Comparison of ENCODE assay signal across 18 mouse cellular contexts in the genomic region with DNA sequence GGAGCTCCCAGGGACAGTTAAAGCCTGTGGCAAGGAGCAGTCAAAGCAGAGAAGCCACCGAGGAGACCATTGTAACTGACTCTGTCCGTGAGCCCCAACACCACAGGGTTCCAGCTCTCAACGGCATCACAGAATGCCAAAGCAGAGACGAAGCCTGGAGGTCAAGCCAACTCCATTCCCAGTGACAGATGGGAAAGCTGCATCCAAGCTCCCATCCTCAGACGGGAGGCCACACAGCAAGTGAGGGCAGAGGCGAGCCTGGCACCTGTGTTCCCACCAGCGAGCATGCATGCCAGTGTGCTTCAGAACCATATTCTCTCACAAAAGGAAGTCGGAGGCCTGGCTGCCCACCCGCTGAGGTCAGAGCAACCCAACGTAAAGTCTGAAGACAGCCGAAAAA. TPM values are rescaled to one million over a fixed set of nuclear protein-coding genes. Genes with fewer than 3 reads are reported as not detected.
DNase-seq lines count a peak whose midpoint lies in the region.
"Had no signal": no experiment of that assay in that cellular context is flagged by ENCODE, and none has a peak within 500 bp of the region (broad histone marks: within the 10 kb centered on the region; RNA-seq: fewer than 3 reads in every experiment).

No protein-coding gene starts in this region.

- intact Hi-C loops in left cerebral cortex, postnatal 4 days (cut with DNase I), result no loop called here

- peak; percentile 80 for DNase-seq in left cerebral cortex, postnatal 4 days
- no peak for DNase-seq in left cerebral cortex, adult 8-10 months (ENCODE audit: low spot score in 2 of 2)
- DNase-seq in cerebellum, adult 18-20 months, result peak; percentile 82 to 92
- peak; percentile 89 to 95 for DNase-seq in cerebellum, postnatal 10 days
- DNase-seq in ovary, postnatal 36 days (ENCODE audit: low spot score), result no peak
- no peak for DNase-seq in layer of hippocampus, postnatal 36 days
- no peak for DNase-seq in layer of hippocampus, adult 9-11 months
- DNase-seq: adrenal gland, postnatal 36 days; gastrocnemius, postnatal 14 days; heart, postnatal 14 days; kidney, adult 9 months; kidney, postnatal 14 days; liver, embryonic 13.5 days; lung, adult 18-20 months; right cerebral cortex, postnatal 25 days; thymus, postnatal 25 days had no signal

RNA-seq across cellular contexts. Expression of a gene that starts 10.9 kb away (rescaled TPM):
- total RNA-seq in left cerebral cortex, postnatal 4 days (2021), result 1 to 10 TPM; 4.8 to 5.3 TPM
- 1 to 10 TPM; 2.8 to 4.0 (median 3.2) TPM for total RNA-seq in left cerebral cortex, adult 8-10 months (2022)
- total RNA-seq in layer of hippocampus, postnatal 36 days (2021), result 10 to 100 TPM in 1 of 2 experiments, 1 to 10 TPM in 1; 8.3 to 11.3 TPM
- total RNA-seq: granulocyte monocyte progenitor cell, adult 5-6 weeks had no signal

RNA-seq across cellular contexts. Expression of a gene that starts 43.6 kb away (rescaled TPM):
- total RNA-seq in left cerebral cortex, postnatal 4 days (2021), result 10 to 100 TPM; 11.7 to 13.7 TPM
- total RNA-seq in left cerebral cortex, adult 8-10 months (2022), result 1 to 10 TPM; 1.7 to 3.7 (median 2.1) TPM
- 1 to 10 TPM; 1.2 to 1.6 TPM for total RNA-seq in layer of hippocampus, postnatal 36 days (2021)
- total RNA-seq: granulocyte monocyte progenitor cell, adult 5-6 weeks; megakaryocyte-erythroid progenitor cell, adult 5-6 weeks had no signal

Comparison
In these comparisons a context has a peak if more than half of its experiments do, and no peak if none do; other contexts are left out.
1. DNase-seq: peak in left cerebral cortex, postnatal 4 days (single experiment), cerebellum, adult 18-20 months (2 of 2) and cerebellum, postnatal 10 days (2 of 2); none in left cerebral cortex, adult 8-10 months (0 of 2), ovary, postnatal 36 days (single experiment), layer of hippocampus, postnatal 36 days (0 of 2) and layer of hippocampus, adult 9-11 months (single experiment).